Mouse (Mus musculus) G1E (cell line): ENCODE results near the gene Trit1.

ENCODE experiments used
- CTCF ChIP-seq: IDR thresholded peaks from 2 replicates; pipeline ENCODE4 v1.5.1; 2012; ENCODE audit warnings: low read depth, low read length, inconsistent platforms, mixed read lengths
- GATA2 ChIP-seq: IDR thresholded peaks from 2 replicates; pipeline ENCODE4 v1.6.1; 2012; ENCODE audit warnings: low read depth, low read length, inconsistent platforms, borderline replicate concordance
- POLR2AphosphoS5 ChIP-seq: IDR thresholded peaks from 2 replicates; pipeline ENCODE4 v1.6.1; 2012; ENCODE audit warnings: low read depth, low read length, inconsistent platforms; ENCODE audit not compliant: insufficient replicate concordance
- TAL1 ChIP-seq: conservative IDR thresholded peaks from 2 replicates; pipeline ENCODE4 v1.6.1; 2012; ENCODE audit warnings: low read depth, low read length, inconsistent platforms, mixed read lengths

GRCm38 (mm10) chr4:123076928-123077327 is 60.5 kb downstream of the Trit1 start:
- TF ChIP-seq CTCF (no peak), TAL1 (no peak), POLR2AphosphoS5 (no peak), GATA2 (no peak)
